Mouse (Mus musculus) stomach, embryonic 16.5 days (tissue): Measurements from ENCODE around the gene Phrf1. TPM values are rescaled to one million over a fixed set of nuclear protein-coding genes. Genes with fewer than 3 reads are reported as not detected.

Experiments
- ATAC-seq: fragments of 200-750 bp; cut with Nextera tagmentation; 2 replicates; pipeline ENCODE4 v1.8.0; 2017; ENCODE audit warnings: moderate number of reproducible peaks, moderate TSS enrichment; ENCODE audit not compliant: insufficient read depth, low FRiP score
- H3K27ac ChIP-seq: fragments of 300-500 bp; sonication (generic); 2 replicates; pipeline ENCODE4 v1.5.1; 2014; ENCODE audit warnings: low read length
- H3K27me3 ChIP-seq: fragments of 300-500 bp; sonication (generic); 2 replicates; pipeline ENCODE4 v1.6.1; 2014; ENCODE audit warnings: low read length, control low read depth, mixed read lengths; ENCODE audit not compliant: control insufficient read depth, insufficient read depth
- H3K36me3 ChIP-seq: fragments of 300-500 bp; sonication (generic); 2 replicates; pipeline ENCODE4 v1.6.1; 2014; ENCODE audit warnings: low read length; ENCODE audit not compliant: control insufficient read depth, insufficient read depth
- H3K4me1 ChIP-seq: fragments of 300-500 bp; sonication (generic); 2 replicates; pipeline ENCODE4 v1.6.1; 2014; ENCODE audit warnings: low read length, control low read depth, mixed read lengths; ENCODE audit not compliant: control insufficient read depth, insufficient read depth
- H3K4me2 ChIP-seq: fragments of 300-500 bp; sonication (generic); 2 replicates; pipeline ENCODE4 v1.6.1; 2014; ENCODE audit warnings: low read depth, low read length, mixed read lengths
- H3K4me3 ChIP-seq: fragments of 300-500 bp; sonication (generic); replicated peaks from 2 replicates; pipeline ENCODE4 v1.5.1; 2014; ENCODE audit warnings: mild to moderate bottlenecking, low read length
- H3K9ac ChIP-seq: fragments of 300-500 bp; sonication (generic); 2 replicates; pipeline ENCODE4 v1.6.1; 2014; ENCODE audit warnings: low read length
- H3K9me3 ChIP-seq: fragments of 300-500 bp; sonication (generic); replicated peaks from 2 replicates; pipeline ENCODE4 v1.6.1; 2016; ENCODE audit warnings: low read length, control low read depth; ENCODE audit not compliant: control insufficient read depth
- WGBS: fragments of 180-500 bp; shearing (Covaris S2); extraction: QIAGEN DNeasy Blood & Tissue Kit; methylation state at CpG from one replicate; pipeline ENCODE4 v1.1.7; 2014; 5-methylcytosine and 5-hydroxymethylcytosine counted together
- polyA plus RNA-seq: library from polyadenylated mRNA; unstranded; fragments of >200 nt; fragmentation: Nextera tagmentation; extraction: Ambion mirVana; gene quantifications from 2 replicates; pipeline ENCODE4 v1.2.1, GENCODE M21; 2015

The Phrf1 gene
- polyA plus RNA-seq, 1 experiment from 2014 or later, result 57.6 TPM

- Histone ChIP-seq H3K9me3 (no peaks in the 10 kb centered on the region), H3K4me3 (peak overlapping the region; percentile 68), H3K27me3 (no peaks in the 10 kb centered on the region), H3K36me3 (no peaks in the 10 kb centered on the region), H3K4me1 (peaks cover 59% of the 10 kb centered on the region), H3K4me2 (peak overlapping the region; percentile 85), H3K27ac (peak overlapping the region; percentile 96), H3K9ac (peak overlapping the region; percentile 84)
- no peak for ATAC-seq
- WGBS, result 72% methylated on average over 11 of the region's 11 CpGs
These were observed 11.7 kb upstream of the Phrf1 start for GRCm38 (mm10) chr7:141216894-141217293.

GRCm38 (mm10) chr7:141217343-141218013, 11.1 kb upstream of the Phrf1 start:
- peak overlapping the region; percentile 84 for H3K9ac ChIP-seq
- ATAC-seq, result no peak

DNA sequence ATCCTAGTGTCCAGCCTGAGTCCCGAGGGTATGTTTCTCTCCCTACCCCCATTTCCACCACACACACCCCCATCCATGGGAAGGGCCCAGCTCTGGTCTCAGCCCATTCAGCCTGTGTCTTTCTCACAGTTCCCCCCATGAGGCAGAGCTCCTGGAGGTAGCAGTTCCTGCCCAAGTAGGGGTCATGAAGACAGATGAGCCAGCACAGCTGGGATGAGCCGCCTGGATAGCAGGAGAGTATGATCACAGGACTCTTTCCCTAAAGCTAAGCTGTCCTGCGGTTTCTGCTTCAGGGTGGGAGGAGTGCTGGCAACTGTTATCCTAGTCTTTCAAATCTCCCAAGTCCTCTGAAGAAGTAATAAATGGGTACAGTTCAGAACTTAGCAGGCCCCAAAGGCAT, 10.4 kb upstream of the Phrf1 start:
- Histone ChIP-seq H3K9ac (peak overlapping the region; percentile 84; the same call in 1 of the 2 replicates), H3K36me3 (no peaks in the 10 kb centered on the region), H3K27me3 (no peaks in the 10 kb centered on the region), H3K4me2 (peak overlapping the region; percentile 85), H3K27ac (peak overlapping the region; percentile 96), H3K4me3 (peak overlapping the region; percentile 68), H3K4me1 (peaks cover 70% of the 10 kb centered on the region), H3K9me3 (no peaks in the 10 kb centered on the region)
- WGBS, result 60% methylated on average over 3 of the region's 3 CpGs
- ATAC-seq, result no peak

More at GRCm38 (mm10) chr7:141217343-141218013, 11.1 kb upstream of the Phrf1 start:
- H3K4me2 ChIP-seq, result peak overlapping the region; percentile 85
- H3K27me3 ChIP-seq, result no peaks in the 10 kb centered on the region
- 82% methylated on average over 17 of the region's 17 CpGs for WGBS
- H3K9me3 ChIP-seq, result no peaks in the 10 kb centered on the region
- peak overlapping the region; percentile 68 for H3K4me3 ChIP-seq
- H3K4me1 ChIP-seq, result peaks cover 64% of the 10 kb centered on the region
- H3K27ac ChIP-seq, result peak overlapping the region; percentile 96
- H3K36me3 ChIP-seq, result no peaks in the 10 kb centered on the region

DNA sequence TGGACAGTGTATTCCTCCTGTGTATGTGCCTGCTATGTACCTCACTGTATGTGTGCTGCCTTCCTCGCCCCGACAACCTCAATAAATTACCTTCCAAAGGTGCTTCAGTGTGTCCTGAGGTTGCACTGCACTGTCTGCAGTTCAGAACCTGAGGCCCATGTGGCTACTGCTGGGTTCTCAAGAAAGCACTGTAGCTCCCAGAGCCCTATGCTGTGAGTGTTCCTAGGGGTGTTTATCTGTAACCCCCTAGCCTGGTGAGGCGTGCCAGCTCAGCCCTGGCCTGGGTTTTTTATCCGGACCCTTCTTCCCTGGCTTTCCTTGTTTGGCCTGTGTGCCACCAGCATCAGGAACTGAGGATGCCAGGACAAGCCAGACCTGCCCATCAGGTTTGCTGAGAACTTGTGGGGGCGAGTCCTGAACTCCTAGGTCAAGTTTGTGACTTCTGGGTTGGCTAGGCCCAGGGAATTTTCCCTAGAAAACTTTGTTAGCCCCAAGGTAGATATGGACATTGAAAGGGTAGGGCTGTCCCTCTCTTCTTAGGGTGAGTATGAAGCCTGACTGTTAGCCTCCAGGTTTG, 9.9 kb upstream of the Phrf1 start:
- peaks cover 70% of the 10 kb centered on the region for H3K4me1 ChIP-seq

DNA sequence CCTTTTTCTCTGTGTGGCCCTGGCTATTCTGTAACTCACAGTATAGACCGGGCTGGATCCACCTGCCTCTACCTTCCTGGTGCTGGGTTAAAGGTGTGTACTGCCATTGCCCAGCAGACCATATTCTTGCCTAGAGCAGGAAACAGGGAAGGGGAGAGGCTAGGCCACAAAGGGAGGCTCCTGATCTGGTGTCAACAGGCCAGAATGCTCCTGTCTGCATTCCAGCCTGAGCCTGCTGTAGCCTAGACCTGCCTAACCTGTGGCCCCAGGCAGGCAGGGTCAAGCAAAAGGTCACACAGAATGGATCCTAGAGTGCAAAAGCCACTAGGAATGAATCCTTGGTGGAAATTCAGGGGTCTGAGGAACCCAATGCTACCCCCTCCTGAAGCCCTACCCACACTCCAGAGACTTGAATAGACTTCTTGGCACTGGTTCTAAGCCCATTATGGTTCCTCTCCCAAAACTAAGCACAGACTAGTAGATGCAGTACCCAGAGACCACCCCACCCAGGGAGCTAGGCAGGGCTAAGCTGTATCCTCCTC, 9.0 kb upstream of the Phrf1 start:
- 74% methylated on average over 1 of the region's 1 CpGs for WGBS
- Histone ChIP-seq H3K36me3 (no peaks in the 10 kb centered on the region), H3K4me1 (peaks cover 65% of the 10 kb centered on the region), H3K27me3 (no peaks in the 10 kb centered on the region), H3K27ac (peak overlapping the region; percentile 96), H3K4me2 (peak overlapping the region; percentile 77; the same call in 1 of the 2 replicates), H3K9ac (peak overlapping the region; percentile 80; the same call in 1 of the 2 replicates), H3K9me3 (no peaks in the 10 kb centered on the region), H3K4me3 (no peak overlapping the region)
- no peak for ATAC-seq

More for the DNA sequence above, 9.9 kb upstream of the Phrf1 start:
- Histone ChIP-seq H3K27ac (peak overlapping the region; percentile 96), H3K36me3 (no peaks in the 10 kb centered on the region), H3K9me3 (no peaks in the 10 kb centered on the region), H3K4me3 (peak overlapping the region; percentile 68; the same call in 1 of the 2 replicates), H3K9ac (peak overlapping the region; percentile 84), H3K4me2 (peak overlapping the region; percentile 85), H3K27me3 (no peaks in the 10 kb centered on the region)
- ATAC-seq, result no peak
- WGBS, result 76% methylated on average over 5 of the region's 5 CpGs

DNA sequence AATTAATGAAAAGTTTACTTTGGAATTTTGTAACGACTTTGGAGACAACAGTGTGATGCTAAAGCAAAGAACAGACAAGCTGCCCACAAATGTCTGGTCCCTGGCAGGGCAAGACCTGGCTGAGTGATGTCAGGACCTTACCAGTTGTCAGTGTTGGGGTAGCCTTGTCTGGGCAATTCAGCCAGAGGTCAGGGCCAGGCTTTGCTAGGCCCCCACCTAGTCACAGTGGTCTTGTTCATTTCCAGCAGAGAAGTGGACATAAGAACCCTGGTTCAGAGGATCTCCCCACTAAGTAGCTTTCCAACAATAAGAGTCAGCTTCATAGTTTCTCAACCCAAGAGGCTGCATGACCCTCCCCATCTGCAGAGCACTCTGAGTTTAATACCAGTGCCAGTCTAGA, 8.2 kb upstream of the Phrf1 start:
- Histone ChIP-seq H3K4me1 (peaks cover 58% of the 10 kb centered on the region), H3K4me2 (peak overlapping the region; percentile 77), H3K27me3 (no peaks in the 10 kb centered on the region), H3K27ac (peak overlapping the region; percentile 96), H3K9me3 (no peaks in the 10 kb centered on the region), H3K9ac (peak overlapping the region; percentile 80), H3K4me3 (peak overlapping the region; percentile 64), H3K36me3 (no peaks in the 10 kb centered on the region)
- WGBS, result 71% methylated on average over 1 of the region's 1 CpGs
- no peak for ATAC-seq

DNA sequence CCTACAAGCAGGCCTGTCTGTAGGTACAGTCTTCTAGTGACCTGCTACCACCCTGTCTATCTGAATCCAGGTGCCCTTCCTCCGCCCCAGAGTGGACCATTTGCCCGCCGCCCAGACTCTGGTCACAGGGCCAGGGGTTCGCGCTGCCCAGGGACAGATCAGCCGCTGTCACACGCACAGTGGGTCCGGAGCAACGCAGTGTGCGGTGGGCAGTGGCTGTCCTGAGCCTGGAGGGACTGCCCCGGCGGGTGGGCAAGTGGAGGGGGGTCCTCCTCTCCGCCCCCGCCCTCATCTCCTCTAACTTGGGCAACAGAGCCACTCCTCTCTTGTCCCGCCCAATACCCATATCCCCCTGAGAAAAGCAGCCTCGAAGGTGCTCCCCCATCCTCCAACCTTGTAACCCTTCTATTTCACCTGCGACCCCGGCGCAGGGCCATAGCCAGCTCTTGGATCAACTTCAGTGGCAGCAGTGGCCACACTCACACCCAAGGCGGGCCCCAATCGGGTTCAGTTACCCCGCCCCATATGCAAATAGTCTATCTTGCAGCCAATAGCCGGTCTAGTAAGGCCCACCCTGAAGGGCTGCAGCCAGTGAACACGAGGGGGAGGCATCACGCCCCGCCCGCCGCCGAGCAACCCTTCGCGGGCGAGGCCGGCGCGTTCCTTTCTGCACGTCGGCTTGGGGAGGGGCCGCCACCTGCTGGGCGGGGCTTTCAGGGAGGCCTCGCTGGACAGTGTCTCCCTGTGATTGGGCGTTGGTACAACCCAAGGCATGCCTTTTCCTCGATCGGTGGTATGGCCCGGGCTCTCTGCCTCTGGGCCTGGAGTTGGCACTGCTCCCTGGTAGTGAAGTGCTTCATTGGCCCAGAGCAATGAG, 7.1 kb upstream of the Phrf1 start:
- ATAC-seq, result peak; percentile 97
- Histone ChIP-seq H3K36me3 (no peaks in the 10 kb centered on the region), H3K4me3 (peak overlapping the region; percentile 64), H3K4me2 (peak overlapping the region; percentile 77), H3K9ac (peak overlapping the region; percentile 80), H3K9me3 (no peaks in the 10 kb centered on the region), H3K4me1 (peaks cover 54% of the 10 kb centered on the region), H3K27ac (peak overlapping the region; percentile 96), H3K27me3 (no peaks in the 10 kb centered on the region)
- WGBS, result 2% methylated on average over 44 of the region's 44 CpGs

GRCm38 (mm10) chr7:141222126-141222467, 6.5 kb upstream of the Phrf1 start:
- peaks cover 49% of the 10 kb centered on the region for H3K4me1 ChIP-seq
- no peaks in the 10 kb centered on the region for H3K36me3 ChIP-seq
- H3K9ac ChIP-seq, result peak overlapping the region; percentile 66

More at GRCm38 (mm10) chr7:141222126-141222467, 6.5 kb upstream of the Phrf1 start:
- no peaks in the 10 kb centered on the region for H3K9me3 ChIP-seq
- WGBS, result 6% methylated on average over 8 of the region's 8 CpGs
- H3K4me2 ChIP-seq, result peak overlapping the region; percentile 77
- no peaks in the 10 kb centered on the region for H3K27me3 ChIP-seq
- ATAC-seq, result no peak
- H3K27ac ChIP-seq, result peak overlapping the region; percentile 95
- peak overlapping the region; percentile 27 for H3K4me3 ChIP-seq
